Mouse (Mus musculus) heart, embryonic 15.5 days (tissue): ENCODE data around the gene Ptk6. TPM values are rescaled to one million over a fixed set of nuclear protein-coding genes. Genes with fewer than 3 reads are reported as not detected.

ENCODE experiments used
- ATAC-seq: fragments of 200-750 bp; cut with Nextera tagmentation; replicated peaks from 2 replicates; pipeline ENCODE4 v1.8.0; 2017; ENCODE audit warnings: low read depth, moderate TSS enrichment; ENCODE audit not compliant: insufficient number of reproducible peaks, insufficient read depth, low FRiP score
- H3K27ac ChIP-seq: fragments of 300-500 bp; sonication (generic); 2 replicates; pipeline ENCODE4 v1.5.1; 2015; ENCODE audit warnings: mild to moderate bottlenecking, inconsistent platforms
- H3K27me3 ChIP-seq: fragments of 300-500 bp; sonication (generic); 2 replicates; pipeline ENCODE4 v1.6.1; 2015; ENCODE audit warnings: inconsistent platforms
- H3K36me3 ChIP-seq: fragments of 300-500 bp; sonication (generic); 2 replicates; pipeline ENCODE4 v1.6.1; 2015; ENCODE audit warnings: mild to moderate bottlenecking, inconsistent platforms
- H3K4me1 ChIP-seq: fragments of 300-500 bp; sonication (generic); replicated peaks from 2 replicates; pipeline ENCODE4 v1.6.1; 2015; ENCODE audit warnings: inconsistent platforms
- H3K4me2 ChIP-seq: fragments of 300-500 bp; sonication (generic); 2 replicates; pipeline ENCODE4 v1.6.1; 2015; ENCODE audit warnings: inconsistent platforms, mild to moderate bottlenecking, moderate library complexity
- H3K4me3 ChIP-seq: fragments of 300-500 bp; sonication (generic); 2 replicates; pipeline ENCODE4 v1.5.1; 2015; ENCODE audit warnings: mild to moderate bottlenecking, inconsistent platforms
- H3K9ac ChIP-seq: fragments of 300-500 bp; sonication (generic); 2 replicates; pipeline ENCODE4 v1.6.1; 2015; ENCODE audit warnings: mild to moderate bottlenecking, inconsistent platforms
- H3K9me3 ChIP-seq: fragments of 300-500 bp; sonication (generic); replicated peaks from 2 replicates; pipeline ENCODE4 v1.6.1; 2016; ENCODE audit warnings: inconsistent platforms
- WGBS: fragments of 180-500 bp; shearing (Covaris S2); methylation state at CpG from one replicate; pipeline ENCODE4 v1.1.7; 2015; ENCODE audit warnings: mixed read lengths; 5-methylcytosine and 5-hydroxymethylcytosine counted together
- polyA plus RNA-seq: library from polyadenylated mRNA; unstranded; fragments of >200 nt; fragmentation: Nextera tagmentation; extraction: Ambion mirVana; gene quantifications from 2 replicates; pipeline ENCODE4 v1.2.1, GENCODE M21; 2015

The Ptk6 gene
- polyA plus RNA-seq = 0.05 TPM in 1 of 2 replicates, not detected in the other

DNA sequence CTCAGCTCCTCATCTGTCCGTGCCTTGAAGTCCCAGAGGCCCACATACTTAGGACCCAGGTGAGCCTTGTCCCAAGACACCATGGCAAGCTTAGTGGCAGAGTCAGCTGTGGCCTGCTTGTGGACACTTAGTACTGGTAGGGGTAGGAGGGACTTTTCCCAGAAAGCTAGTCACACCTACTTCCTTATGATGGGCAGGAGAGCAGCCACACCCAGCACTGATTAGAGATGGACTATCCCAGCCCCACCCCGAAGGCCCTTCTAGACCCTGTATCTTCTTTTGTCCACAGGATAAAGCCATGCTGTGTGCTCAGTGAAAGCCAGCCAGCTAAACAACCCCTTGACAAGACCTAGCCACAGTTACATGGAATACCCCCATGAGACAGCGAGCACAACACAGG is at the start of gene Ptk6:
Gene Ptk6, minus strand, starts transcription at position 368 of the 400 bp plus-strand sequence.
- no peaks in the 10 kb centered on the region for H3K9me3 ChIP-seq
- no peak within 1 kb of the TSS for H3K27ac ChIP-seq
- no peak for ATAC-seq
- no peak within 1 kb of the TSS for H3K4me3 ChIP-seq
- H3K4me2 ChIP-seq = no peak within 1 kb of the TSS
- WGBS = 77% methylated on average over 3 of the region's 3 CpGs
- H3K4me1 ChIP-seq = no peaks in the 10 kb centered on the region
- no peak within 1 kb of the TSS for H3K9ac ChIP-seq
- no peaks in the 10 kb centered on the region for H3K36me3 ChIP-seq
- peaks cover 17% of the 10 kb centered on the region for H3K27me3 ChIP-seq

DNA sequence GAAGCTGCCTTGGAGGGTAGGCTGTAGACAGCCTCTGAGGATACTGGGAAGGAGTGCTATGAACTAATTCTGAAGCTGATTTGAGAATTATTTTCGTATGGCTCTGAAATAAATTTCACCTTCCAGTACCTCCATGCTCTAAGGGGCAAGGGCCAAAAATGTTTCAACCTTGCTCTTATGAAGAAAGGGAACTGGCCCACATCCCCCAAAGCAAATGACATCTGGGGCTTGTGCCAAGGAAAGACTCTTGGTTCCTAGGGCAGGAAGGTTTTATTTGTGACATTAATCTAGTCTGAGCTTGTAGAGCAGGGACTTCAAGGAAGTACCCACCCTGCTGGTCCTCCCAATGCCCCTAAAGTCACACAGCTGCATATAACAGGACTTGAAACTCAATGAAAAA is 49.3 kb upstream of the Ptk6 start:
- 73% methylated on average over 1 of the region's 1 CpGs for WGBS
- no peaks in the 10 kb centered on the region for H3K4me1 ChIP-seq
- no peak overlapping the region for H3K9ac ChIP-seq
- H3K9me3 ChIP-seq = no peaks in the 10 kb centered on the region
- H3K4me2 ChIP-seq = no peak overlapping the region
- no peak overlapping the region for H3K4me3 ChIP-seq
- no peak for ATAC-seq
- no peaks in the 10 kb centered on the region for H3K27me3 ChIP-seq
- H3K36me3 ChIP-seq = peaks cover 41% of the 10 kb centered on the region
- no peak overlapping the region for H3K27ac ChIP-seq

DNA sequence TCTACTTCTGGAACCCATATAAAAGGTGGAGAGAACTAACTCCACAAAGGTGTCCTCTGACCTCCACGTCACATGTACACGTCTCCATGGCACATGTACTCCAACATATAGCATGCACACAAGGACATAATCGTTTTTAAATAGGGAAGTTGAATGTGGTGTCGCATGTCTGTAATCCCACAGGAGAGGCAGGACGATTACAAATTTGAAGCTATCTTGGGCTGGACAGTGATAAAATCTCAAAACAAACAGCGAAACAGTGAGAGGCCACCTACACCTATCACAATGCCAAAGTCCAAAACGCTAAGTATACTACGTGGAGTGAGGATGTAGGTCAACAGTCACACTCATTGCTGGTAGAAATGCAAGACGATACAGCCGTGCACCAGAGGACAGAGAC is 46.6 kb upstream of the Ptk6 start:
- Histone ChIP-seq H3K36me3 (peaks cover 18% of the 10 kb centered on the region), H3K9me3 (no peaks in the 10 kb centered on the region), H3K4me3 (no peak overlapping the region), H3K27me3 (no peaks in the 10 kb centered on the region), H3K4me2 (no peak overlapping the region), H3K27ac (no peak overlapping the region), H3K9ac (no peak overlapping the region), H3K4me1 (no peaks in the 10 kb centered on the region)
- no peak for ATAC-seq
- WGBS = 82% methylated on average over 10 of the region's 10 CpGs

DNA sequence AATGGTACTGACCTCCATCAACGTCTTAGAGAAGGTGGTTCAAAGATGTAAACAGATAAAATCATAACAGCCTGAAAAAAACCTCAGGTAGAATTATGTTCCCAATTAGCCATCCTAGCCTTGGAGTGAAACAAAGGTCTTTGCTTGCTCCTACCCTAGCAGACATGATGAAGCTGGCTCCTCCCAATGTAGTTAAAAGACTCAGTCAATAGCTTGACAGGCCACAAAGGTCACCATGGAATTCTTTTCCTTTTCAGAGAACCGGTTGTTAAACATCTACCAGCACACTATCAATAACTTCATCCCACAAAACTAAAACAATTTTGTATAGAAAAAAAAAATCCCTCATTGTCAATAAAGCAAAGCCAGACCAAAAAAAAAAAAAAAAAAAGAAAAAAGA is 42.4 kb upstream of the Ptk6 start:
- no peaks in the 10 kb centered on the region for H3K27me3 ChIP-seq
- no peak overlapping the region for H3K9ac ChIP-seq
- 39% methylated on average over 2 of the region's 2 CpGs for WGBS
- no peak overlapping the region for H3K4me3 ChIP-seq
- H3K4me1 ChIP-seq = peaks cover 15% of the 10 kb centered on the region; the same call in 1 of the 2 replicates
- H3K4me2 ChIP-seq = no peak overlapping the region
- H3K36me3 ChIP-seq = no peaks in the 10 kb centered on the region
- no peak overlapping the region for H3K27ac ChIP-seq
- ATAC-seq = no peak
- no peaks in the 10 kb centered on the region for H3K9me3 ChIP-seq

DNA sequence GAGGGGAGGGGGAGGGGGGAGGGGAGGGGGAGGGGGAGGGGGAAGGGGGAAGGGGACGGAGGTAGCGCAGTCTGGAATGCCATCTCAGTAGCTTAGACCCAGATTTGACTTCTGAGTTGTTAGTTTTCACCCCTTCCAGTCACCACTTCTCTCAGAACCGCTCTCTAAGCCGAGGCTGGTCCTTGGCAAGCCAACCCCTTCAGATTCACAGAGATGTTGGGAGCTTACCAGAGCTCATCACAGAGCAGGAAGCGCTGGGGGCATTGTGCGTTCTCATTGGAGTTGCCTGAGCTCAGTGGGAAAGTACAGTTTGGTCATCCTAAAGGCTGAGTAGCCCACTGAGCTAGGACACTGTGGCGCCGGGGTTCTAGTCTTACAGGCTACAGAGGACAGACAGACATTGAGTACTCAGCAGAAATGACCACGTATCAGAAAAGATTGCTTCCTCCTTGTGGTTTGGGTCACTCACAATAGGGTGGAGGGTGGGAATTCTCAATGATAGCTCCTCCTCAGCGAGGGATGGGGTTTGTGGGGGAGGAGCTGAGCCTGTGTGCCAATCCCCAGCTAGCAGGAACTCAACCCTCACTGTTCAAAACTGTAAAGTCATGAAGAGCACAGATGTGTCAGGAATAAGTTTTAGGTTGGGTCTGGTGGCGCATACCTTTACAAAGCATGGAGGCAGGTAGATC is 41.3 kb upstream of the Ptk6 start:
- no peaks in the 10 kb centered on the region for H3K36me3 ChIP-seq
- no peak overlapping the region for H3K27ac ChIP-seq
- H3K4me1 ChIP-seq = peaks cover 15% of the 10 kb centered on the region; the same call in 1 of the 2 replicates
- no peak overlapping the region for H3K4me3 ChIP-seq
- H3K4me2 ChIP-seq = peak overlapping the region; percentile 13; the same call in 1 of the 2 replicates
- H3K9ac ChIP-seq = no peak overlapping the region
- no peaks in the 10 kb centered on the region for H3K27me3 ChIP-seq
- 32% methylated on average over 11 of the region's 11 CpGs for WGBS
- no peaks in the 10 kb centered on the region for H3K9me3 ChIP-seq
- no peak for ATAC-seq

DNA sequence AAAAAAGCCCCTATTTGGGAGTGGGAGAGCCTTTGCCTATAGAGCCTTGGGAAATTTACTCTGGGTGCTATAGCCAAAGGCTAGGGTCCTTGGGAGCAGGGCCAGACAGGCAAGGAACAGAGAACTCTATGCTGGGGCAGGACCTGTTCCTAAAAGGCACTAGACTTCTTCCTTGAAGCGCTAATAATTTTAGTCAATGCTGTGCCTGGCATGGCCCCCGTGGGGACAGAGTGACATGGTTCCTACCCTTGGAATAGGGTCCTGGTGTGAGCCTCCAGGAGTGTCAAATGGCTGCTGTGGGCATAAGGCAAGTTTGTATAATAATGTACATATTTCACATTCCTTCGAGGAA is 39.7 kb upstream of the Ptk6 start:
- ATAC-seq = no peak
- 70% methylated on average over 3 of the region's 3 CpGs for WGBS
- peak overlapping the region; percentile 66 for H3K4me3 ChIP-seq
- no peaks in the 10 kb centered on the region for H3K9me3 ChIP-seq
- peaks cover 15% of the 10 kb centered on the region; the same call in 1 of the 2 replicates for H3K4me1 ChIP-seq
- H3K36me3 ChIP-seq = no peaks in the 10 kb centered on the region
- H3K27ac ChIP-seq = no peak overlapping the region
- H3K27me3 ChIP-seq = no peaks in the 10 kb centered on the region
- peak overlapping the region; percentile 64; the same call in 1 of the 2 replicates for H3K9ac ChIP-seq
- peak overlapping the region; percentile 79 for H3K4me2 ChIP-seq

DNA sequence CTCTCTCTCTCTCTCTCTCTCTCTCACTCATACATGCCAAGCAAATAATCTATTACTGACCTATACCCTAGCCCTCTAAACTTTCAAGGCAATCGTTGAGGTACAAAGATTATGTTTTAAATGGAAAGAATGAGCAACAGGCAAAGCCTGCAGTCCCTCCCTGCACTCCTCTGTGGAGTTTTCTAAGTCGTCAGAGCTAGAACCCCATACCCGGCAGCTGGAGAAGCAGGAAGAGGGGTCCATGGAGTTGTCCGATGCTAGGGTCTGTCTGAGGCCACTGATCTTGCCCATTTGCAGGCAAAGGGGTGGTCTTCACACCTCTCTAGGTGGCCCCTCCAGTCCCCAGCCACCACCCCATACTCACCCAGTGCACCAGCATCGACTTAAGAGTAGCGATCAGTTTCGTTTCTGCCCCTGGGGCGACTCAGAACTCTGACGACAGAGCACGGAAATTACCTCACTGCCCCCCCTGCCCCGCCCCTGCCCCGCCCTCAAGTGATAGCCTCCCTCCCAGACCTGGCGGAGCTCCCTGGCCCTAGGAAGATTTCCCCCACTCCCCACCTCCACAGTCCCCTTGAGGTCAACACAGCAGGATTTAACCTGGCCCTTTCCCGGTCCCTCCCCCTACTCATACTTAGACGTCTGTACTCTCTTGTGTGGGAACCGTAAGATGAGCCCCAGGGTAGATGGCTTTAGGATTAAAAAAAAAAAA is 39.2 kb upstream of the Ptk6 start, which contains the start of gene Helz2:
Gene Helz2, minus strand, starts transcription at position 426 of the 712 bp plus-strand sequence.
- Histone ChIP-seq H3K4me2 (peak within 1 kb of the TSS; percentile 79), H3K9me3 (no peaks in the 10 kb centered on the region), H3K4me3 (peak within 1 kb of the TSS; percentile 66), H3K4me1 (peaks cover 15% of the 10 kb centered on the region; the same call in 1 of the 2 replicates), H3K9ac (peak within 1 kb of the TSS; percentile 64), H3K27me3 (no peaks in the 10 kb centered on the region), H3K36me3 (no peaks in the 10 kb centered on the region), H3K27ac (no peak within 1 kb of the TSS)
- peak; percentile 49; the same call in 1 of the 2 replicates for ATAC-seq
- WGBS = 8% methylated on average over 16 of the region's 16 CpGs

DNA sequence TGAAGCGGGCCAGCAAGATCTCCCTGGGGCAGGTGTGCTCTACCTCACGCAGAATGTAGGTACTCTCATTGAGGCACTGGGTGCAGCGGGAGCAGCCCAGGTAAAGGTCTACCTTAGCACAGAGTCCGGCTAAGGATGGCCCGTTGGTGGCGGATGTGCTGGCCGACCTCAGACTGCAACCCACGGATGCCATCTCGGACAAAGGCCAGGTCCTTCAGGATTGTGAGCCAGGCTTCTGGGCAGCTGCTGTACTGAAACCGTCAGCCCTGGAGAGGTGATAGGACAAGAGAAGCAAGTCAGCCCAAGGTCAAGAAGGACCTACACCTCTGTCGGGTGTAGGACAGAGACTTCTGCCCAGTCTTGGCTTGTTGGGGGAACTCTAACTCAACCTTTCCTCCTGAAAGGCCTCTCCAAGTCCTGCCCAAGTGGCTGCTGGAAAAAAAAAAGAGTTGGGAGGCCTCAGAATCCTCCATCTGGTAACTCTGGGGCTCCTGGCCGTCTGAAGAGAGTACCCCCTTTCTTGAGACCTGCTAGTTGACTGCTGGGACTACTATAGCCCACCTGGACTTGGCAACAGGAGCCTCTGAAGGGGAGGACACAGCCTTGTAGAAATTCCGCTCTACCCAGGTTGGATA is 38.3 kb upstream of the Ptk6 start:
- Histone ChIP-seq H3K9me3 (no peaks in the 10 kb centered on the region), H3K27ac (no peak overlapping the region), H3K4me2 (peak overlapping the region; percentile 79), H3K4me3 (peak overlapping the region; percentile 66), H3K27me3 (no peaks in the 10 kb centered on the region), H3K4me1 (peaks cover 15% of the 10 kb centered on the region; the same call in 1 of the 2 replicates), H3K36me3 (no peaks in the 10 kb centered on the region), H3K9ac (no peak overlapping the region)
- no peak for ATAC-seq
- 83% methylated on average over 13 of the region's 13 CpGs for WGBS

DNA sequence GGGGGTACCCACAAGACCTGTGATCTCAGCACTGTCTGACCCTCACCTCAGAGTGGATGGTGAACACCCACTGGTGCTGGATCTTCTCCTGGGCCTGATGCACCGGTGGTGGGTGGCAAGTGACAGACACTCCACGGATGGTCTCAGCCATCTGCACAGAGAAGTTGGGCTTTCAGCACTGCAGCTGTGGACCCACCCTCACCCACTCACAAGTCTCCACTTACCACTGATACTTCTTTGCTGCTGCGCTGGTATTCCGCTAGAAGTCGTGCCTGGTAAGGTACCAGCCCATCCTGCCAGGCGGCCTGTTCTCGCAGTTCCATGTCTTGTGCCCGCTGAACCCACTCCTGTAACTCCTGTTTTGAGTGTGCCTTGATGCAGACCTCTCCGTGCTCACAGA is 36.7 kb upstream of the Ptk6 start:
- H3K9ac ChIP-seq = no peak overlapping the region
- no peaks in the 10 kb centered on the region for H3K36me3 ChIP-seq
- H3K4me2 ChIP-seq = no peak overlapping the region
- H3K4me3 ChIP-seq = no peak overlapping the region
- no peak for ATAC-seq
- 90% methylated on average over 9 of the region's 9 CpGs for WGBS
- H3K4me1 ChIP-seq = peaks cover 15% of the 10 kb centered on the region; the same call in 1 of the 2 replicates
- no peak overlapping the region for H3K27ac ChIP-seq
- H3K27me3 ChIP-seq = no peaks in the 10 kb centered on the region
- H3K9me3 ChIP-seq = no peaks in the 10 kb centered on the region

DNA sequence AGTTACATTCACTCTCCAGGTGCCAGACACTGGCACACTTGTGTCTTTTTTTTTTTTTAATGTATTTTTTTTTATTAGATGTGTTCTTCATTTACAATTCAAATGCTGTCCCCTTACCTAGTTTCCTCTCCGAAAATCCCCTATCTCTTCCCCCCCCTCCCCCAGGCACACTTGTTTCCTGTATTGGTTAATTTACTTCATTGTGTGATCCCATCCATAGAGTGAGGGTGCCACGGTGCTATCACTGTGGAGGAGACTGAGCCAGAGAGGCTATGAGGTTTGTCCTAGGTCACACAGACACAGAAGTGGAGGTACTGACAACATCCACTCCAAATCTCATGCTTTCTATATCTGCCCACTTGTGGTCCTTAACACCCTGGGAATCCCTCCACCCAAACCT is 36.3 kb upstream of the Ptk6 start:
- no peak overlapping the region for H3K4me2 ChIP-seq
- WGBS = 77% methylated on average over 2 of the region's 2 CpGs
- no peaks in the 10 kb centered on the region for H3K9me3 ChIP-seq
- no peak overlapping the region for H3K27ac ChIP-seq
- H3K36me3 ChIP-seq = no peaks in the 10 kb centered on the region
- no peak overlapping the region for H3K9ac ChIP-seq
- peaks cover 14% of the 10 kb centered on the region; the same call in 1 of the 2 replicates for H3K4me1 ChIP-seq
- H3K4me3 ChIP-seq = no peak overlapping the region
- ATAC-seq = no peak
- no peaks in the 10 kb centered on the region for H3K27me3 ChIP-seq

DNA sequence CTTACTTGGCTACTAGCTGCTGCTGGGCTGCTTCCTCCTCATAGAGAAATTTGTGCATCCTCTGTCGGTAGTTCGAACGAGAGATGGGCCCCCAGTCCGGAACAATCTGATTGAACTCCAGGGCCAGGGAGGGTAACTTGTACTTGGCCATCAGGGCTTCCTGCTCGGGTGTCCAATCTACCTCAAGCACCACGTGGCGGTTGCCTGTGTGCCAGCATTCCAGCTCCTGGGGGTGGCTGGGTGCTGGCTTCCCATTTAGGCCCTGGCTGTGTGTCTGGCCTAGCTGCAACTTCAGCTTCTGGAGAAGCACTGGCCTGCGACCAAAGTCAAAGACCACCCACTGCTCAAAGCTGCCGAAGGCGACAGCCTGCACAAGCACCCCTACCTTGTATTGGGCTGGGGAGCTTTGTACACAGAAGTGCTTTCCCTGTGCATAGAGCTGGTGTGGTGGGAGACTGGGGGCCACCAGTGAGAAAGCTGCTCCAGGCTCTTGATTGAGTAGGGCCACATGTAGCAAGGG is 35.6 kb upstream of the Ptk6 start:
- H3K27me3 ChIP-seq = no peaks in the 10 kb centered on the region
- WGBS = 74% methylated on average over 10 of the region's 10 CpGs
- no peak overlapping the region for H3K4me2 ChIP-seq
- H3K4me3 ChIP-seq = no peak overlapping the region
- no peak overlapping the region for H3K27ac ChIP-seq
- H3K9ac ChIP-seq = no peak overlapping the region
- peaks cover 12% of the 10 kb centered on the region; the same call in 1 of the 2 replicates for H3K4me1 ChIP-seq
- H3K36me3 ChIP-seq = no peaks in the 10 kb centered on the region
- no peak for ATAC-seq
- no peaks in the 10 kb centered on the region for H3K9me3 ChIP-seq
